Mouse (Mus musculus) hindbrain, embryonic 16.5 days (tissue): Measurements from ENCODE around the gene Cidec. TPM values are rescaled to one million over a fixed set of nuclear protein-coding genes. Genes with fewer than 3 reads are reported as not detected.

ENCODE experiments used
- ATAC-seq: fragments of 200-750 bp; cut with Nextera tagmentation; 2 replicates; pipeline ENCODE4 v1.8.0; 2017; ENCODE audit warnings: moderate TSS enrichment, moderate library complexity
- H3K27ac ChIP-seq: fragments of 300-500 bp; sonication (generic); 2 replicates; pipeline ENCODE4 v1.5.1; 2014; ENCODE audit warnings: low read depth, mild to moderate bottlenecking, control low read depth, low read length, moderate library complexity
- H3K27me3 ChIP-seq: fragments of 300-500 bp; sonication (generic); replicated peaks from 2 replicates; pipeline ENCODE4 v1.6.1; 2014; ENCODE audit warnings: low read length; ENCODE audit not compliant: control insufficient read depth, insufficient read depth
- H3K36me3 ChIP-seq: fragments of 300-500 bp; sonication (generic); 2 replicates; pipeline ENCODE4 v1.6.1; 2014; ENCODE audit warnings: mild to moderate bottlenecking, low read length, moderate library complexity, mixed read lengths; ENCODE audit not compliant: control insufficient read depth, insufficient read depth
- H3K4me1 ChIP-seq: fragments of 300-500 bp; sonication (generic); 2 replicates; pipeline ENCODE4 v1.6.1; 2014; ENCODE audit warnings: low read depth, low read length; ENCODE audit not compliant: control insufficient read depth, insufficient read depth
- H3K4me2 ChIP-seq: fragments of 300-500 bp; sonication (generic); 2 replicates; pipeline ENCODE4 v1.6.1; 2014; ENCODE audit warnings: mild to moderate bottlenecking, low read length, control low read depth, moderate library complexity
- H3K4me3 ChIP-seq: fragments of 300-500 bp; sonication (generic); 2 replicates; pipeline ENCODE4 v1.5.1; 2014; ENCODE audit warnings: mild to moderate bottlenecking, low read length, control low read depth, moderate library complexity
- H3K9ac ChIP-seq: fragments of 300-500 bp; sonication (generic); 2 replicates; pipeline ENCODE4 v1.6.1; 2014; ENCODE audit warnings: low read depth, mild to moderate bottlenecking, control low read depth, low read length, moderate library complexity
- H3K9me3 ChIP-seq: fragments of 300-500 bp; sonication (generic); 2 replicates; pipeline ENCODE4 v1.6.1; 2014; ENCODE audit warnings: mild to moderate bottlenecking, low read length, moderate library complexity; ENCODE audit not compliant: control insufficient read depth
- WGBS: fragments of 180-500 bp; shearing (Covaris S2); extraction: QIAGEN DNeasy Blood & Tissue Kit; methylation state at CpG from one replicate; pipeline ENCODE4 v1.1.7; 2014; 5-methylcytosine and 5-hydroxymethylcytosine counted together
- polyA plus RNA-seq: library from polyadenylated mRNA; unstranded; fragments of >200 nt; fragmentation: Nextera tagmentation; extraction: Ambion mirVana; gene quantifications from 2 replicates; pipeline ENCODE4 v1.2.1, GENCODE M21; 2015

Gene Cidec
- polyA plus RNA-seq, 1 experiment from 2014 or later = not detected

DNA sequence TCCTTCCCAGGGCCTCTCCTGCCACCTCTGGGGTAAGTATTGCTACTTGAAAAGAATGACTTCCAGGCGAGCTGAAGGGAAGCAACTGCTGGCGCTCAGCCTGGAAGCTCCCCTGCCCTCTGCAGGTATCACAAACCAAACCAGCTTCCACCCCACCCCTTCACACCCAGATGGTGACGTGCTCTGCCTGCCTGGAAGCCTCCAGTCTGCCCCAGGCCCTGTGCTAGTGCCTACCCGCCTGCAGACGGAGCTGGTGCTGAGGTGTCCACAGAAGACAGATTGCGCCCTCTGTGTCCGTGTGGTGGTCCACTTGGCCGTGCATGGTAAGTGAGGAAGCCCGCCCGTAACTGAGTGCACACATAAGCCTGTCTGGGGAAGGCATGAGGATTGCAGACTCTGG lies 36.5 kb upstream of the Cidec start:
- Histone ChIP-seq H3K4me1 (peaks cover 9% of the 10 kb centered on the region; the same call in 1 of the 2 replicates), H3K9ac (no peak overlapping the region), H3K36me3 (no peaks in the 10 kb centered on the region), H3K4me3 (no peak overlapping the region), H3K27me3 (peaks cover 16% of the 10 kb centered on the region), H3K9me3 (no peaks in the 10 kb centered on the region), H3K4me2 (no peak overlapping the region), H3K27ac (no peak overlapping the region)
- ATAC-seq = no peak
- 67% methylated on average over 10 of the region's 10 CpGs for WGBS

DNA sequence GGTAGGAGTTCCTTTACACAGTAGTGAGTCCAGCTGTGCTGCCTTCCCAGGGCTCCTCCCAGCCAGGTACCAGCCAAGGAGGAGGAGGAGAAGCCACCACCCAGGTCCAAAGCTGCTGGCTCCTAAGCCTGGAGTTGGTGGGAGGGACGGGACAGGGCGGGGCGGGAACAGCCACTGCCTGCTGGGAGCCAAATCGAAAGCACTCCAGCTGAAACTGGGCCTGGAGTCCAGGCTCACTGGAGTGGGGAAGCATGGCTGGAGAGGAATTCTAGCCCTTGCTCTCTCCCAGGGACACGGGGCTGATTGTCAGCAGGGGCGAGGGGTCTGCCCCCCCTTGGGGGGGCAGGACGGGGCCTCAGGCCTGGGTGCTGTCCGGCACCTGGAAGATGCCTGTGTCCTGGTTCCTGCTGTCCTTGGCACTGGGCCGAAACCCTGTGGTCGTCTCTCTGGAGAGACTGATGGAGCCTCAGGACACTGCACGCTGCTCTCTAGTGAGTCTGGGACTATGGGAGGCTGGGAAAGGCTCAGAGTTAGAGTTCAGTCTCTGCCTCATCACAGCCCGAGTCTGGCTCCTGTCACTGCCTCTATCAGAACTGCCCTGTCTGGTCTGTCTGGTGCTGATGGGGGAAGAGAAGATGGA lies 35.9 kb upstream of the Cidec start, which contains the start of gene Il17rc:
TSS of gene Il17rc (plus strand) at position 131 of the 640 bp plus-strand sequence.
- 18% methylated on average over 12 of the region's 12 CpGs for WGBS
- ATAC-seq = 0 out of 2 replicates have a peak, but pooled peaks have one; percentile 17
- Histone ChIP-seq H3K27me3 (peaks cover 16% of the 10 kb centered on the region), H3K4me3 (no peak within 1 kb of the TSS; the same call in 1 of the 2 replicates), H3K9me3 (no peaks in the 10 kb centered on the region), H3K4me2 (peak within 1 kb of the TSS; percentile 28; the same call in 1 of the 2 replicates), H3K27ac (no peak within 1 kb of the TSS), H3K4me1 (peaks cover 9% of the 10 kb centered on the region; the same call in 1 of the 2 replicates), H3K36me3 (no peaks in the 10 kb centered on the region), H3K9ac (peak within 1 kb of the TSS; percentile 45)

- H3K9me3 ChIP-seq = no peaks in the 10 kb centered on the region
- peaks cover 9% of the 10 kb centered on the region; the same call in 1 of the 2 replicates for H3K4me1 ChIP-seq
- peak overlapping the region; percentile 38 for H3K4me3 ChIP-seq
- H3K36me3 ChIP-seq = no peaks in the 10 kb centered on the region
- ATAC-seq = peak; percentile 83
- peak overlapping the region; percentile 45 for H3K9ac ChIP-seq
- WGBS = 1% methylated on average over 31 of the region's 31 CpGs
- H3K27ac ChIP-seq = no peak overlapping the region
- peak overlapping the region; percentile 61 for H3K4me2 ChIP-seq
- peaks cover 16% of the 10 kb centered on the region for H3K27me3 ChIP-seq
Observed at GRCm38 (mm10) chr6:113469432-113469831, 33.9 kb upstream of the Cidec start.

DNA sequence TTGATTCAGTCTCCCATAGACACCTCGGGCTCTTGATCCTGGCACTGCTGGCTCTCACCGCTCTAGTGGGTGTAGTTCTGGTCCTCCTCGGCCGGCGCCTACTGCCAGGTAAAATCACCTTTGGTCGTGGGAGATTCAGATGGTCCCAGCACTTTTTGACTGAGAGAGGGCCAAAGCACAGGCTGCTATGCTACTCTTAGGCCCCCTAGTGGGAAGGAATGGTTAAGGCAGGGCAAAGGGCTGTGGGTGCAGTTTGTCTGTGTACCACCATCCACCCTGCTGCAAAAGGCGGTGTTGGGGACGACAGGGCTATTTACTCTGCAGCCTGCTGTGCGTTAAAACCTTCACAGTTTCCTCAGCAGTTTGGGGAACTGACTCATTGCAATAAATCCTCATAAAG lies 33.5 kb upstream of the Cidec start:
- Histone ChIP-seq H3K4me3 (peak overlapping the region; percentile 38), H3K36me3 (no peaks in the 10 kb centered on the region), H3K4me1 (peaks cover 9% of the 10 kb centered on the region; the same call in 1 of the 2 replicates), H3K4me2 (peak overlapping the region; percentile 61), H3K27ac (no peak overlapping the region), H3K9ac (peak overlapping the region; percentile 45), H3K9me3 (no peaks in the 10 kb centered on the region), H3K27me3 (peaks cover 16% of the 10 kb centered on the region)
- peak; percentile 65 for ATAC-seq
- WGBS = 10% methylated on average over 9 of the region's 9 CpGs

- Histone ChIP-seq H3K27ac (no peak overlapping the region), H3K9ac (no peak overlapping the region; the same call in 1 of the 2 replicates), H3K4me2 (no peak overlapping the region), H3K36me3 (no peaks in the 10 kb centered on the region), H3K4me3 (no peak overlapping the region), H3K27me3 (peaks cover 16% of the 10 kb centered on the region), H3K9me3 (no peaks in the 10 kb centered on the region), H3K4me1 (peaks cover 9% of the 10 kb centered on the region; the same call in 1 of the 2 replicates)
- WGBS = 57% methylated on average over 3 of the region's 3 CpGs
- no peak for ATAC-seq
Observed at GRCm38 (mm10) chr6:113468512-113468911, 33.0 kb upstream of the Cidec start.

DNA sequence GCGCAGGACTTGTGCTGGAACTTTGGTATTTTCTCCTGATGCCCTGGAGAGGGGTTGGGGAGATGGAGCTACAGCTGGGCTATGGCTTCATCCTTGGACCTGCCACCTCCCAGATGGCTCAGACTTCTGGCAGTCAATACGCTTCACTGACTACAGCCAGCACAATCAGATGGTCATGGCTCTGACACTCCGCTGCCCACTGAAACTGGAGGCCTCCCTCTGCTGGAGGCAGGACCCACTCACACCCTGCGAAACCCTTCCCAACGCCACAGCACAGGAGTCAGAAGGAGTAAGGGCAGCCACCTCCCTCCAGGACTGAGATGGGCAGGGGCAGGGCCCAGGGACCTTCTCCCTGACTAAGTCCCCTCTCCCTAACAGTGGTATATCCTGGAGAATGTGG lies 30.0 kb upstream of the Cidec start:
- H3K9me3 ChIP-seq = no peaks in the 10 kb centered on the region
- H3K27ac ChIP-seq = no peak overlapping the region
- H3K27me3 ChIP-seq = peaks cover 5% of the 10 kb centered on the region; the same call in 1 of the 2 replicates
- ATAC-seq = peak; percentile 59
- H3K36me3 ChIP-seq = no peaks in the 10 kb centered on the region
- H3K9ac ChIP-seq = no peak overlapping the region
- no peak overlapping the region for H3K4me2 ChIP-seq
- H3K4me3 ChIP-seq = no peak overlapping the region
- peaks cover 9% of the 10 kb centered on the region; the same call in 1 of the 2 replicates for H3K4me1 ChIP-seq
- 48% methylated on average over 5 of the region's 5 CpGs for WGBS

- H3K9ac ChIP-seq = no peak overlapping the region
- H3K4me2 ChIP-seq = no peak overlapping the region
- H3K27ac ChIP-seq = no peak overlapping the region
- no peaks in the 10 kb centered on the region for H3K36me3 ChIP-seq
- H3K4me1 ChIP-seq = peaks cover 1% of the 10 kb centered on the region; the same call in 1 of the 2 replicates
- H3K27me3 ChIP-seq = no peaks in the 10 kb centered on the region
- H3K4me3 ChIP-seq = no peak overlapping the region
- 66% methylated on average over 7 of the region's 7 CpGs for WGBS
- ATAC-seq = no peak
- H3K9me3 ChIP-seq = no peaks in the 10 kb centered on the region
Observed at GRCm38 (mm10) chr6:113464040-113464439, 28.5 kb upstream of the Cidec start.

- no peaks in the 10 kb centered on the region for H3K36me3 ChIP-seq
- H3K4me1 ChIP-seq = no peaks in the 10 kb centered on the region
- H3K9me3 ChIP-seq = no peaks in the 10 kb centered on the region
- 0 out of 2 replicates have a peak overlapping the region, but pooled peaks have one; percentile 2 for H3K9ac ChIP-seq
- ATAC-seq = no peak
- H3K4me3 ChIP-seq = no peak overlapping the region
- WGBS = 72% methylated on average over 10 of the region's 10 CpGs
- no peak overlapping the region for H3K4me2 ChIP-seq
- no peaks in the 10 kb centered on the region for H3K27me3 ChIP-seq
- no peak overlapping the region for H3K27ac ChIP-seq
Observed at GRCm38 (mm10) chr6:113458635-113459034, 23.1 kb upstream of the Cidec start.

GRCm38 (mm10) chr6:113457952-113458534 lies 22.5 kb upstream of the Cidec start, which contains the start of gene Il17re:
Gene Il17re, plus strand, starts transcription at chr6:113458484.
- Histone ChIP-seq H3K27me3 (no peaks in the 10 kb centered on the region), H3K4me3 (no peak within 1 kb of the TSS), H3K9me3 (no peaks in the 10 kb centered on the region), H3K4me2 (no peak within 1 kb of the TSS), H3K27ac (no peak within 1 kb of the TSS), H3K36me3 (no peaks in the 10 kb centered on the region), H3K4me1 (no peaks in the 10 kb centered on the region), H3K9ac (0 out of 2 replicates have a peak within 1 kb of the TSS, but pooled peaks have one; percentile 2)
- 80% methylated on average over 10 of the region's 10 CpGs for WGBS
- no peak for ATAC-seq
